Mouse (Mus musculus) neutrophil, adult 5-6 weeks (primary cell): ENCODE data around the gene Prim2. TPM values are rescaled to one million over a fixed set of nuclear protein-coding genes. Genes with fewer than 3 reads are reported as not detected.

Experiments used
- ATAC-seq: fragments of 151-379, 151-347 bp; 2 replicates; pipeline ENCODE4 v1.8.0; 2017; ENCODE audit warnings: mild to moderate bottlenecking, moderate TSS enrichment; ENCODE audit not compliant: insufficient number of reproducible peaks, poor library complexity, low FRiP score, severe bottlenecking; ENCODE audit errors: extremely low read depth
- total RNA-seq: library from RNA; stranded (forward); fragments of 200-1000 nt; gene quantifications from 2 replicates; pipeline ENCODE4 v1.2.3, GENCODE M21; 2017

Prim2 gene
- 11.5 and 12.1 TPM in 2 replicates for total RNA-seq

GRCm38 (mm10) chr1:33669708-33670141, at the start of gene Prim2:
Gene Prim2 (minus strand): TSS chr1:33669795.
- ATAC-seq = peak; percentile 93

GRCm38 (mm10) chr1:33717636-33718035, 48.0 kb upstream of the Prim2 start:
- ATAC-seq = no peak

DNA sequence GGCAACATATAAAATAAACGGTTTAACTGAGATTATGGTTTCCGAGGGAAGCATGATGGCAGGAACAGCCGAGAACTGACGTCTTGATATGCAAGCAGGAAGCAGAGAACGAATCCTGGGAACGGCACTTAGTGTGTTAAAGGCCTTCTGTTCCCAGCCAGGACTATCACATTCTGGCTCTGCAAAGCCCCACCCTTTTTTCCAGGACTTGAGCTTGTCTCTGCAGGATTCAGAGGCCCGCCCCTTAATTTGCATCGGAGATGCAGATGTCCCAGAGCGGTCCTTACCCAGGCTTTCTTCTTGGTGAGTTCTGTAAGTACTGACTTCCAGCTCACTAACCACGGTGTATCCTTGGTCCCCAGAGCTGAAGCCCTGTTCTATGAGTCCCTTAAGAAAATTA, 45.2 kb upstream of the Prim2 start:
- ATAC-seq = no peak

- no peak for ATAC-seq
Observed at GRCm38 (mm10) chr1:33712026-33712425, 42.4 kb upstream of the Prim2 start.

GRCm38 (mm10) chr1:33709615-33710014, 40.0 kb upstream of the Prim2 start:
- no peak for ATAC-seq

DNA sequence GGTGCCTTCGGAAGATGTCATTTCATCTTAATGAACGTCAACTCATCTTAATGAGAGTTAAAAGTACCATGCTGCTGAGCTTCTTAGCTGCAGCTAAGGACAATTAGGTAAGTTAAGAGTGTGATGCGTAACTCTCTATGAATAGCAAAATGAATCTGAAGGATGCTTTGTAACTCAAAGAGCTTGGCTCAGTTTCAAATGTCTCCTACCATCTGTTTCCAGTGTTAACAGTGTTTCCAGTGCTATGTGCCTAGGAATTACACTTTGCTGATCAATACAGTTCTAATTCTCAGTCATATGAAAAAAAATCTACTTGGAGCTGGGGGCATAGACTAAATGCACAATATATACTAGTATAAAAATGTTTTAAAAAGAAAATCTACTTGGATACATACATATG, 31.6 kb upstream of the Prim2 start:
- ATAC-seq = no peak

- ATAC-seq = no peak
Observed at GRCm38 (mm10) chr1:33696016-33696415, 26.4 kb upstream of the Prim2 start.

GRCm38 (mm10) chr1:33693893-33694292, 24.3 kb upstream of the Prim2 start:
- no peak for ATAC-seq

GRCm38 (mm10) chr1:33690087-33690448, 20.5 kb upstream of the Prim2 start:
- ATAC-seq = no peak

GRCm38 (mm10) chr1:33689446-33690086, 20.0 kb upstream of the Prim2 start:
- no peak for ATAC-seq

DNA sequence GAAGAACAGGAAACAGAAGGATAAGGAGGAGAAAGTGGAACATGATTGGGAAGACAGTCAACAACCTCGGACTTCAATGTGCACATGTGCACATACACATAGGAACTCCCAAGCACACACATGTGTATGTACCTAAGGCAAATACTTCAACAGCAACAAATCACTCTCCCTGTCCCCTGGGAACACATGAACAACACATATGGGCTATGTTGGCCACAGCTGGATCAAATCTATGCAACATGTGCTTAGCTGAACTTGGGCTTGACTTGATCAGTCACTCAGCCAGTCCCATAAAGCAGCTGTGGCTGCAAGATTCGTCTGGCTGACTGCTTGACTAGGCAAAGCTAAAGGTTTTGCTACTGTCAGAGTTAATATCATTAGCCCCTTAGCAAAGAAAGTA, 19.2 kb upstream of the Prim2 start:
- no peak for ATAC-seq

DNA sequence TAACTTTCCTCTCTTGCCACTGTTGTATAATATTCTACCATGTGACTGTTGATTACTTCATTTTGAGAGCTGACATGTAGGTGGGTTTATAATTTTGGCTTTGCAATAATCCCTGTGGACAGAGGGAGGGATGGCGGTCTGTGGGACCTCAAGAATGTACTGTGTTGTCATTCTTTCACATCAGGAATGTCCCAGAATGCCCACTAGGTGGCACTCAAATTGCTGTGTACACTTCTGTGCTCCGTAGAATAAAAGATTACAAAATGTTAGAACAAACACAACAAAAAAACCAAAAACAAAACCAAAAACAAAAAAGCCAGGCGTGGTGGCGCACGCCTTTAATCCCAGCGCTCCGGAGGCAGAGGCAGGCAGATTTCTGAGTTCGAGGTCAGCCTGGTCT, 14.9 kb upstream of the Prim2 start:
- peak; percentile 78; the same call in 1 of the 2 replicates for ATAC-seq

DNA sequence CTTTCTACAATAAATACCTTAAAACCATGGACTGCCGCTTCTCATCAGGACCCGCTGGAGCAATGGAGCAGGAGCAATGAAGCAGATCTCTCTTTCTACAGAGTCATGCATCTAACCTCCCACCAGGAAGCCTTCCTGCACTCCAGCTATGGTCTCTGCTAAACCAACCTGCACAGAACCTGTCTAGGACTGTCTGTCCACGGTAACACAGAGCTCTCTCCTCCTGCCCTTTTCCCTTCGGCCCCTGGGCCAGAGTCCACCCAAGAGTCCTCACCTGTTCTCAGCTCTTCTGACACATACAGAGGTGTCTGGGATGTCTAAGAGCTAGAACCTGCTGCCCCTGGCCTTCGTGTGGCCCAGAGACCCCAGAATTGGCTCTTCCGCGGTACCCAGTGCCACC, 11.3 kb upstream of the Prim2 start:
- ATAC-seq = no peak

- ATAC-seq = no peak
Observed at GRCm38 (mm10) chr1:33680435-33680834, 10.8 kb upstream of the Prim2 start.

DNA sequence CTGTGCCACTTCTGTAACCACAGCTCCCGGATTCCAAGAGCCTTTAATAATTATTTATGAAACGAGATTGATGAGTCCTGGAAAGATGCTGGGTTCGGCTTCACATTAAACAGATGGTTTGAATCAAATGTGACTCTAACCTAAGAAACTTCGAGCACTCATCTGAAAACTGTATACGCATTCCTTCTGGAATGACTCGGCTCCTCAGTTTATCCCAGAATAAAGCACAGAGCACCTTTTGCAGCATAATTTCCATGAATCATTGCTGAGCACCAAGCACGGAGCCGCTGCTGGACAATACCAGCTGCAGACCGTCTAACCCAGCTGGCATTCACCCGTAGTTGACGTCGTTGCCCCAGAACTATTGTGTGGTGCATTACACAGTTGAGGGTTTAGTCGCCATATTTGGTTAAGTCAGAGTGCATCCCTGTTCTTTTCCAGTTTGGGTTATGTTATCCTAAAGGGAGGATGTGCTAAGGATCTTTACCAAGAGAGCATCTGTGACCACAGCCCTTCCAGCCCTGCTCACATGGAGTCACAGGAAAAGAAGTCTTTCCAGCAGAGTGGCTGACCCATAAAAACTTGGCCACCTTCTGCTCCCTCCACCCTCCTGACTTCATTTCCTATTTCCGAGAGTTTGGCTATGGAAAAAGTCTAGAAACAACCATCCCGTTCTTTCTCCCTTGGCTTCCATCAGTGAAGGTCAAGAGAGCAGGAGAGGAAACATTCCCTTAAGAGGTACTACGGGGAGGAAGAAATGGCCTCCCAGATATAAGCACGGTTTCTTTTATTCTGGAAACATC, 3.8 kb upstream of the Prim2 start:
- no peak for ATAC-seq

GRCm38 (mm10) chr1:33672514-33672913, 2.9 kb upstream of the Prim2 start:
- ATAC-seq = peak; percentile 30; the same call in 1 of the 2 replicates

DNA sequence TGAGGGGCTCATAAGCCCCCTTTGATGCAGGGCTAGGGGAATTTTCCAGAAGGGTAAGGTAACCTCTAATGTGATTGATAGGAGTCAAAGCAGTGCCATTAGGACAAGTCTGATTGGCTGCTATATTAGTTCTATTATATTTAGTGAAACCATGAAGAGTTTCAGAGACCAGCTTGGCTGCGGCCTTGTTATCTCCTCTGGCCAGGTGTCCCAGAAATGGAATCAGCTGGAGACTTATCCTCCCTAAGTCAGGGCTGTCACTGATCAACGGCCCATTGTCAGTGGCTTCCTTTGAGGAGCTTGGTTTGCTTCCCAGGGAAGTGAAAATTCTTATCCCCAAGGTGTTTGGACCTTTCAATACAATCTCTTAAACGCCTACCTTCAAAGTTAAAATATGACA, 2.5 kb upstream of the Prim2 start:
- no peak for ATAC-seq

DNA sequence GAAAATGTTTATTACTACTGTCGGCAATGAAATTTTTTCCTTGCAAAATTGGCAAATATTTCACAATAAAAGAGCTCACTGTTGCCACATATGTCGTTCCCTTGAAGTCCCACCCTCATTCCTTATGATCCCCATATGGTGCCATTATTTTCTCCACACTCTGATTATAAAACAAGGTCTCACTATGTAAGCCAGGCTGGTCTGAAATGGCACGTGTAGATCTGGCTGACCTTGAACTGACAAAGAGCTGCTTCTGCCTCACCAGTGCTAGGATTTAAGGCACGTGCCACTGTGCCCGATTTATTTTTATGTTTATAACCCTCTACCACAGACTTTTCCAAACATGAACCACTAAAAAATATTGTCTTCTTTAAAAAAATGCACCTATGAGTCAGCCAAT, 1.8 kb upstream of the Prim2 start:
- ATAC-seq = no peak

GRCm38 (mm10) chr1:33670164-33670616, 595 bp upstream of the Prim2 start:
- peak; percentile 66 for ATAC-seq

- ATAC-seq = no peak
Observed at GRCm38 (mm10) chr1:33663605-33664117, 5.9 kb downstream of the Prim2 start.
